Mouse (Mus musculus) T-helper 2 cell (primary cell): ENCODE results near the gene Vwde.

Experiments used
- in situ Hi-C: fragments of 300-600 bp; cut with MboI, MseI; formaldehyde crosslinking; loops from one replicate; pipeline ENCODE4 v1.15.1; 2025; ENCODE audit warnings: high pct_unique_total_duplicates

Vwde gene

GRCm38 (mm10) chr6:13224596-13225227, at the start of gene Vwde:
TSS of gene Vwde (minus strand) at chr6:13224965.
- in situ Hi-C loops = no loop called here

- in situ Hi-C loops = no loop called here
Measured at GRCm38 (mm10) chr6:13255341-13255740, 30.6 kb upstream of the Vwde start.

DNA sequence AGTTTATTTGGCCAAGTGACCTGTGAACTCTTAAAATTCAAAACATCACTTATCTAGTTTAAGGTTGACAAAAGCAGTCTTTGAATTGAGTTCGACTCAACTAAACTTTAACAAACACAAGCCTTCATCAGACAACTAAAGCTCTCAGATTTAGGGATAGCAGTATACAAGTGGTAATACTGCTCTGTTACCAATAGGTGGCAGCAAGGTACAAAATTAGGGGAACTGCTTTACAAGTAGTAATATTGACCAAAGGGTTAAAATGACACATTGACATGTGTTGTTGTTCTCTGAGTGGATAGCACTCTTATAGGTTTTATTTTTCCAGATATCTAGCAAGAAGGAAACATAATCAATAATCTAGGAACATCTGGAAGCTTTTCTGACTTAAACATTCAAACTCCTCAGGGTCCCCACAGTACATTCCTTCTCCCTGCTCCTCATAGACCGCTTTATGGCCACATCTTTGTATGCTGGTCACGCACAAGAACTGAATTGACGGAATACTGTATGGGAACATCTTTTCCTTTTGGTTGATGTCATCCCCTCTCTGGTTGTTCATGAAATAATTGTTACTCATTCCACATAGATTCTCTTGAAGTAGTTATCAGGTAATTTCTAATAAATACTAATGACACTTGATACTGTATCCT, 23.7 kb upstream of the Vwde start:
- in situ Hi-C loops = no loop called here

GRCm38 (mm10) chr6:13206157-13206556, 18.6 kb downstream of the Vwde start:
- in situ Hi-C loops = no loop called here

DNA sequence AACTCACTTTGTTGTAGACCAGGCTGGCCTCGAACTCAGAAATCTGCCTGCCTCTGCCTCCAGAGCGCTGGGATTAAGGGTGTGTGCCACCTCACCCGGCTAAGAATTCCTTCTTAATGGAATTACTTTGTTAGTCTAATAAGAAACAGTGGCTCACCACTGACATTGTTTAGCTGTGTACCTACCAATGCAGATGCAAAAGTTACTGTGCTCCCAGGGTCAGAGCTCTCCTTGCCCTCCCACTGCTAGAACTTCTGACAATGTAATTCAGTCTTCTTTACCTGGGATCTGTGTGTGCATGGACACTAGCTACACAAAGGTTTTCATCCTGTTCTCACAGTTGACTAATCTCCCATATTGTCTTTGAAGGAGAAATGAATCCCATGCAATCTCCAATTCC, 27.3 kb downstream of the Vwde start:
- in situ Hi-C loops = no loop called here

GRCm38 (mm10) chr6:13186836-13187235, 37.9 kb downstream of the Vwde start:
- in situ Hi-C loops = no loop called here

GRCm38 (mm10) chr6:13180061-13180460, 44.7 kb downstream of the Vwde start:
- in situ Hi-C loops = no loop called here

GRCm38 (mm10) chr6:13169459-13170150, 55.2 kb downstream of the Vwde start:
- in situ Hi-C loops = no loop called here

DNA sequence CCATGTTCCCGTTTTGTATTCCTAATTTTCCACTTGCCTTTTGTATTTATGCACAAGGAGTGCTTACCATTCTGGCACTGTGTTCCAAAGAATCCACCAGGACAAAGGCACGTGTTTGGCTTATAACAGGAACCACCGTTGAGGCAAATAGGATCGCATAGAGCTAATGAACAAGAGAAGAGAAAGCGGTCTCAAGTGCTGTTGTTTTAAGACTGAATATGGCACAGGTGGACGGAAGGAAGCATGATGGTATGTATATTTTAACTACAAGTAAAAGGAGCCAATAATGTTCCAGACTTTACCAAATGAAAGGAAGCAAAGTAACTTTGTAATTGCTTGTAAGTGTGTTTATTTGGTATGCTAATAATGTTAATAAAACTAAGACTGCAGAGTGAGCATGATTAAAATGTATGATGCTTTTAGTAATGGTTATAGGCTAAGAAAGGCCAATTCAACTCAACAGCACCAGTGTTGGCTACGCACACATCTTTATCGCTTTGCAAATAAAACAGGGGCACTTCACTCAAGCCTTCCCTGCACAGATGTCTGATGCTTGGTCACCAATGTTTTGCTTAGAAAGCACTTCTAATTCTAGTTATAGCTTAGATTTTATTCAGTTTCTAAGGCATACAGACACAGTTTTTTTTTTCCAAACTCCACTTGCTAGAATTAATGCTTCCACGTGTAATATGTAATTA, 58.4 kb downstream of the Vwde start:
- in situ Hi-C loops = no loop called here

- in situ Hi-C loops = no loop called here
Measured at GRCm38 (mm10) chr6:13159437-13159836, 65.3 kb downstream of the Vwde start.

GRCm38 (mm10) chr6:13153888-13154697, 70.7 kb downstream of the Vwde start:
- in situ Hi-C loops = no loop called here

DNA sequence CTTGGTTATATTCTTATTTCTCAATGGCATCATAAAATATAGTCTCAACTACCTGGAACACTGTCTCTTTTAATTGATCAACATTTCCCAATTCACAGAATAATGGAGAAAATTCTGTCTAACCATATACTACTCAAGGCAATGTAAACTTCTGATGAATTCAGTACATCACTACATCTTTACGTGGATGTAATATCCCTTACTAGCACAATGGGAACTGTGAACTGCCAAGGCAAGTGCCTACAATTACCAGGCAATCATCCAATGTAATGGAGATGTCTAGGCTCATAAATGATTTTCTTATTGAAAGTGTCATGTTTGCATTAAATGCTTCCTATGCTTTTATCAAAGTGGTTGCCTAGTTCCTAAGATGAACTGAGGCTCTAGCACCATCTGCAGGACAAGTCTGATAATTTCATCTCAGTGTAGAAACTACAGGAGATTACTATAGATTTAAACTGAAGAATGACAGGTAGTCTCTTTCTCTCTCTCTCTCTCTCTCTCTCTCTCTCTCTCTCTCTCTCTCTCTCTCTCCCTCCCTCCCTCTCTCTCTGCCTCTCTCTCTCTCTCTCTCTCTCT, 72.6 kb downstream of the Vwde start:
- in situ Hi-C loops = no loop called here

GRCm38 (mm10) chr6:13137255-13137654, 87.5 kb downstream of the Vwde start:
- in situ Hi-C loops = no loop called here

GRCm38 (mm10) chr6:13108662-13109061, 116.1 kb downstream of the Vwde start:
- in situ Hi-C loops = no loop called here
